Mouse (Mus musculus): Measurements from ENCODE around the gene Ankrd52. TPM values are rescaled to one million over a fixed set of nuclear protein-coding genes. Genes with fewer than 3 reads are reported as not detected.
A peak's percentile ranks its signal among the peaks of the same experiment; 100 is the strongest.

The Ankrd52 gene
- polyA plus RNA-seq, 1 experiment from 2014 or later, result 12.1 TPM

- WGBS, result 92% methylated on average over 6 of the region's 6 CpGs
- H3K27me3 ChIP-seq (replicated peaks; ENCODE audit: control insufficient read depth, insufficient read depth, low read length), result no peaks in the 10 kb centered on the region
- no peak for ATAC-seq
Measured at GRCm38 (mm10) chr10:128389570-128389969, 12.7 kb downstream of the Ankrd52 start.

DNA sequence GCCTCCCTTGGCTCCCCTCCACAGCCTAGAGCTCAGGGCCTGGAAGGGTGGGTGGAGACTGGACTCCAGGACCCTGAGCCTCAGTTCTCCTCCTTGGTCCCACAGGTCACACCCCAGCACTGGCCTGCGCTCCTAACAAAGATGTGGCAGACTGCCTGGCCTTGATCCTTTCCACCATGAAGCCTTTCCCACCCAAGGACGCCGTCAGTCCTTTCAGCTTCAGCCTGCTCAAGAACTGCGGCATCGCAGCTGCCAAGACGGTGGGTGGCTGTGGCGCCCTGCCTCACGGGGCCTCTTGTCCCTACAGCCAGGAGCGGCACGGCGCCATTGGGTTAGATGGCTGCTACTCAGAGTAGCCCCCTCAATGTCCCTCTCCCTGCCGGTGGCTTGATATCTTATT lies 13.5 kb downstream of the Ankrd52 start:
- Histone ChIP-seq H3K4me1 (ENCODE audit: control insufficient read depth, insufficient read depth, low read depth, low read length) (no peaks in the 10 kb centered on the region; the same call in 1 of the 2 replicates), H3K27me3 (replicated peaks; ENCODE audit: control insufficient read depth, insufficient read depth, low read length) (no peaks in the 10 kb centered on the region), H3K27ac (ENCODE audit: low read depth, low read length) (no peak overlapping the region), H3K4me2 (ENCODE audit: low read length) (no peak overlapping the region), H3K9me3 (ENCODE audit: control insufficient read depth, low read length) (no peaks in the 10 kb centered on the region), H3K4me3 (ENCODE audit: low read length) (no peak overlapping the region), H3K36me3 (ENCODE audit: control insufficient read depth, insufficient read depth, low read length) (peaks cover 69% of the 10 kb centered on the region), H3K9ac (ENCODE audit: low read depth, low read length) (no peak overlapping the region)
- WGBS, result 86% methylated on average over 12 of the region's 12 CpGs
- no peak for ATAC-seq

More at GRCm38 (mm10) chr10:128389570-128389969, 12.7 kb downstream of the Ankrd52 start:
- Histone ChIP-seq H3K9ac (ENCODE audit: low read depth, low read length) (no peak overlapping the region), H3K4me2 (ENCODE audit: low read length) (no peak overlapping the region), H3K4me1 (ENCODE audit: control insufficient read depth, insufficient read depth, low read depth, low read length) (no peaks in the 10 kb centered on the region; the same call in 1 of the 2 replicates), H3K36me3 (ENCODE audit: control insufficient read depth, insufficient read depth, low read length) (peaks cover 75% of the 10 kb centered on the region), H3K4me3 (ENCODE audit: low read length) (no peak overlapping the region), H3K27ac (ENCODE audit: low read depth, low read length) (no peak overlapping the region), H3K9me3 (ENCODE audit: control insufficient read depth, low read length) (no peaks in the 10 kb centered on the region)

DNA sequence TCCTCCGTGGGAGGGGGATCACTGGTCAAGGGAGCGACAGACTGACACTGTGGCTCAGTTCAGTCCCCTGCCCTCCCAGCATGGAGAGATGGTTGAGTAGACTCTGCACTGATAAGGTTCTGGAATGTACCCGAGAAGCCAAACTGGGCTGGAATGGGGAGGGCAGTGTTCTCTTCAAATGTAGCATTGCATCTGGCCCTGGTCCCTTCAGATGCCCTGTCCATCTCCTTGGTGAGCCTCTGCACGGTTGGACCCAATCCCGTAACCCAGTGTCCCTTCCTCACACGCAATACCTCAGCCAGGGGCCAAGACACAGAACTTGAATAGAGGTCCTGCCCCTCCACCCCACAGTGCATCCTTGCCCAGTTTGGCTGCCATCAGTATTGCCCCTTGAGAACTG lies 14.9 kb downstream of the Ankrd52 start:
- ATAC-seq, result no peak
- 79% methylated on average over 6 of the region's 6 CpGs for WGBS

DNA sequence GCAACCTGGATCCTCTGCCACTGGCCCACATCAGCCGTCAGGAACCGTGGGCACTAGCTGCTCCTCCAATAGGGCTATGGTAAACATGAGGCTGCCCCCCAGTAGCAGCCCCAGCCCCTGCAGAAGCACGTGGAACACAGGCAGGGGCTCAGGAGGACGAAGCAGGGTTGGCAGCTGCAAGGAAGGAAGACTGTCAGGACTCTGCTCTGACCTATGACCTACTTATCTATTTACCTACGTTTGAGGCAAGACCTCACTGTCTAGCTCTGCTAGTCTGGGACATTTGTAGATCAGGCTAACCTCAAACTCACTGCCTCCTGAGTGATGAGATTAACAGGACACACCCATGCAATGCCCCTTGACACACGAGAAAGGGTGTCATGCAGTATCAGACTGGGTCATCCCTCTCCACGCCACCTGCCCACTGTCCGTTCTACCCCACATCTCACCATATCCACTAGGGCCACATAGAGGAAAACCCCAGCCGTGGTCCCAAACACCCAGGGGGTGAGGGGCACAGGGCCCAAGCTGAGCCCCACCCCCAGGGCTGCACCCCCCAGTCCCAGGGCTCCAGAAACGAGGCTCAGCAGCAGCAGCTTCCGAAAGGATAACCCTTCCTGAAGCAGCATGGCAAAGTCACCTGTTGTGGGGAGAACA lies 19.2 kb downstream of the Ankrd52 start:
- WGBS, result 67% methylated on average over 11 of the region's 11 CpGs

More for the DNA sequence above, 14.9 kb downstream of the Ankrd52 start:
- Histone ChIP-seq H3K4me1 (ENCODE audit: control insufficient read depth, insufficient read depth, low read depth, low read length) (no peaks in the 10 kb centered on the region; the same call in 1 of the 2 replicates), H3K9me3 (ENCODE audit: control insufficient read depth, low read length) (no peaks in the 10 kb centered on the region), H3K4me2 (ENCODE audit: low read length) (no peak overlapping the region), H3K9ac (ENCODE audit: low read depth, low read length) (no peak overlapping the region), H3K27ac (ENCODE audit: low read depth, low read length) (no peak overlapping the region), H3K4me3 (ENCODE audit: low read length) (no peak overlapping the region), H3K36me3 (ENCODE audit: control insufficient read depth, insufficient read depth, low read length) (peaks cover 59% of the 10 kb centered on the region), H3K27me3 (replicated peaks; ENCODE audit: control insufficient read depth, insufficient read depth, low read length) (no peaks in the 10 kb centered on the region)

GRCm38 (mm10) chr10:128396716-128397264 lies 19.9 kb downstream of the Ankrd52 start:
- no peak overlapping the region for H3K4me2 ChIP-seq (ENCODE audit: low read length)
- peaks cover 14% of the 10 kb centered on the region for H3K36me3 ChIP-seq (ENCODE audit: control insufficient read depth, insufficient read depth, low read length)
- H3K27me3 ChIP-seq (replicated peaks; ENCODE audit: control insufficient read depth, insufficient read depth, low read length), result no peaks in the 10 kb centered on the region
- H3K4me1 ChIP-seq (ENCODE audit: control insufficient read depth, insufficient read depth, low read depth, low read length), result no peaks in the 10 kb centered on the region; the same call in 1 of the 2 replicates
- ATAC-seq, result no peak
- H3K9me3 ChIP-seq (ENCODE audit: control insufficient read depth, low read length), result no peaks in the 10 kb centered on the region
- WGBS, result 70% methylated on average over 10 of the region's 10 CpGs
- no peak overlapping the region for H3K4me3 ChIP-seq (ENCODE audit: low read length)
- H3K27ac ChIP-seq (ENCODE audit: low read depth, low read length), result no peak overlapping the region
- no peak overlapping the region for H3K9ac ChIP-seq (ENCODE audit: low read depth, low read length)

More for the DNA sequence above, 19.2 kb downstream of the Ankrd52 start:
- Histone ChIP-seq H3K27me3 (replicated peaks; ENCODE audit: control insufficient read depth, insufficient read depth, low read length) (no peaks in the 10 kb centered on the region), H3K9ac (ENCODE audit: low read depth, low read length) (no peak overlapping the region), H3K27ac (ENCODE audit: low read depth, low read length) (no peak overlapping the region), H3K4me2 (ENCODE audit: low read length) (no peak overlapping the region), H3K4me3 (ENCODE audit: low read length) (no peak overlapping the region), H3K9me3 (ENCODE audit: control insufficient read depth, low read length) (no peaks in the 10 kb centered on the region), H3K36me3 (ENCODE audit: control insufficient read depth, insufficient read depth, low read length) (peaks cover 18% of the 10 kb centered on the region), H3K4me1 (ENCODE audit: control insufficient read depth, insufficient read depth, low read depth, low read length) (no peaks in the 10 kb centered on the region; the same call in 1 of the 2 replicates)
- 0 out of 2 replicates have a peak, but pooled peaks have one; percentile 3 for ATAC-seq

- WGBS, result 56% methylated on average over 7 of the region's 7 CpGs
- Histone ChIP-seq H3K27ac (ENCODE audit: low read depth, low read length) (no peak overlapping the region), H3K9me3 (ENCODE audit: control insufficient read depth, low read length) (no peaks in the 10 kb centered on the region), H3K4me2 (ENCODE audit: low read length) (no peak overlapping the region), H3K4me3 (ENCODE audit: low read length) (no peak overlapping the region), H3K4me1 (ENCODE audit: control insufficient read depth, insufficient read depth, low read depth, low read length) (no peaks in the 10 kb centered on the region; the same call in 1 of the 2 replicates), H3K9ac (ENCODE audit: low read depth, low read length) (no peak overlapping the region), H3K27me3 (replicated peaks; ENCODE audit: control insufficient read depth, insufficient read depth, low read length) (no peaks in the 10 kb centered on the region), H3K36me3 (ENCODE audit: control insufficient read depth, insufficient read depth, low read length) (peaks cover 8% of the 10 kb centered on the region)
- ATAC-seq, result 0 out of 2 replicates have a peak, but pooled peaks have one; percentile 31
Measured at GRCm38 (mm10) chr10:128397466-128397865, 20.6 kb downstream of the Ankrd52 start.

GRCm38 (mm10) chr10:128400338-128400737 lies 23.4 kb downstream of the Ankrd52 start:
- no peak overlapping the region for H3K9ac ChIP-seq (ENCODE audit: low read depth, low read length)
- H3K4me1 ChIP-seq (ENCODE audit: control insufficient read depth, insufficient read depth, low read depth, low read length), result no peaks in the 10 kb centered on the region
- 34% methylated on average over 5 of the region's 5 CpGs for WGBS
- ATAC-seq, result no peak
- no peak overlapping the region for H3K4me2 ChIP-seq (ENCODE audit: low read length)
- no peaks in the 10 kb centered on the region for H3K9me3 ChIP-seq (ENCODE audit: control insufficient read depth, low read length)
- no peak overlapping the region for H3K4me3 ChIP-seq (ENCODE audit: low read length)
- H3K27me3 ChIP-seq (replicated peaks; ENCODE audit: control insufficient read depth, insufficient read depth, low read length), result no peaks in the 10 kb centered on the region
- H3K36me3 ChIP-seq (ENCODE audit: control insufficient read depth, insufficient read depth, low read length), result peaks cover 2% of the 10 kb centered on the region
- no peak overlapping the region for H3K27ac ChIP-seq (ENCODE audit: low read depth, low read length)

GRCm38 (mm10) chr10:128401056-128401455 lies 24.1 kb downstream of the Ankrd52 start, which contains the start of gene Slc39a5:
Slc39a5 (minus strand) TSS chr10:128401229.
- Histone ChIP-seq H3K4me1 (ENCODE audit: control insufficient read depth, insufficient read depth, low read depth, low read length) (no peaks in the 10 kb centered on the region), H3K9ac (ENCODE audit: low read depth, low read length) (no peak within 1 kb of the TSS), H3K9me3 (ENCODE audit: control insufficient read depth, low read length) (no peaks in the 10 kb centered on the region), H3K27ac (ENCODE audit: low read depth, low read length) (no peak within 1 kb of the TSS), H3K4me3 (ENCODE audit: low read length) (no peak within 1 kb of the TSS), H3K27me3 (replicated peaks; ENCODE audit: control insufficient read depth, insufficient read depth, low read length) (no peaks in the 10 kb centered on the region), H3K4me2 (ENCODE audit: low read length) (no peak within 1 kb of the TSS), H3K36me3 (ENCODE audit: control insufficient read depth, insufficient read depth, low read length) (peaks cover 6% of the 10 kb centered on the region)
- WGBS, result 24% methylated on average over 2 of the region's 2 CpGs
- ATAC-seq, result no peak

DNA sequence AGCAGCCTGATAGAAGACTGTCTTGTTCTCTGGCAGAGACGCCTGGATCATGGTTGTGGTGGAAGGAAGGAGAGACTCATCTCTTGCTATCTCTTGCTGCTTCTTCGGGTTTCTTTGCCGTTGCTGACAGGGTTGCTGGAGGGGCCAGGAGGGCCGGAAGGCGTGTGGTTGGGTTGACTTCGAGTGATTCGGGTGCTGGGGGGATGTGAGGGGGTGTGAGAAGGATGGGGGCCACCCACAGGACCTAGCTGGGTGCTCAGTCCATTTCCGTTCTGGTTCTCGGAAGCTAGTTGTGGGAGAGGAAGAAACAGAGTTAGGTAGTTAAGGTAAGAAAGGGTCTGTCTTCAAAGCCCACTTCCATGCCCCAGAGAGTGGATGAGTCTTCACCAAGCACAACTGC lies 24.7 kb downstream of the Ankrd52 start:
- Histone ChIP-seq H3K4me3 (ENCODE audit: low read length) (no peak overlapping the region), H3K27ac (ENCODE audit: low read depth, low read length) (no peak overlapping the region), H3K27me3 (replicated peaks; ENCODE audit: control insufficient read depth, insufficient read depth, low read length) (no peaks in the 10 kb centered on the region), H3K9me3 (ENCODE audit: control insufficient read depth, low read length) (no peaks in the 10 kb centered on the region), H3K9ac (ENCODE audit: low read depth, low read length) (no peak overlapping the region), H3K4me2 (ENCODE audit: low read length) (no peak overlapping the region), H3K36me3 (ENCODE audit: control insufficient read depth, insufficient read depth, low read length) (peaks cover 8% of the 10 kb centered on the region), H3K4me1 (ENCODE audit: control insufficient read depth, insufficient read depth, low read depth, low read length) (no peaks in the 10 kb centered on the region)
- ATAC-seq, result no peak
- WGBS, result 76% methylated on average over 9 of the region's 9 CpGs
